Mouse (Mus musculus): ENCODE data around the gene Plekha5. TPM values are rescaled to one million over a fixed set of nuclear protein-coding genes. Genes with fewer than 3 reads are reported as not detected.

The Plekha5 gene
- polyA plus RNA-seq, 1 experiment from 2014 or later = 33.5 TPM

DNA sequence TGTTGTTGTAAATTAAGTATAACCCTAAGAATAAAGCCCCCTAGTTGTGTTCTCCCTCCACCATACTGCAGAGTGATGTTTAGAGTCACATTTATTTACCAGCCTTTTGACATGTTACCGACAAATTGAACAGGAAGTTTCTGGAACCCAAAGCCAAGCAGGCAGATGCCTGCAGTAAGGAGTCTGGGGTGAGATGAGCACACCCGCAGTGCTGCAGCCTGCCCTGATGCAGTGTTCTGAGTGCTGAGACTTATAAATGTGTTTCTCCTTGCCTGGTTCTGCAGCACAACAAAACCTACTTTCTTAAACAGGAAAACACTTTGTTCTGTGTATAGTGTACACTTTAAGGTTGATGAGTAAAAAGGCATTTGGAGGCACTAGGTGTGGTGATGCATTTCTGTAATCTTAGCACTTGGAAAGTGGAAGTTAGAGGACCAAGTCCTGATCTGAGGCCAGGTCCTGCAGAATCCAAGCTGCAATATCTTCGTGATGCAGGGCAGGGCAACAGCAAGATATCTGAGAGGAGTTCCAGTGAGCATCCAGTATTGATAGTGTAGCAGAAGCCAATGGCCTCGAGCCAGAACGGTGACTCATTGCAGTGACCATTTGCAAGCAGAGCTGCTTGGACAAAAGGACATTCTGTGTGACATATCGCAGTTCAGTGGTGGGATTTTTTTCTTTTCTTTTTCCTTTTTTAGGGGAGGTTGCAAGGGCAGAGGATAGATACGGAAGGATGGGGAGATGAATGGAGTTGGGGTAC, 58.0 kb downstream of the Plekha5 start:
- WGBS = 42% methylated on average over 7 of the region's 7 CpGs
- H3K9ac ChIP-seq (replicated peaks; ENCODE audit: low read depth, low read length) = no peak overlapping the region
- no peak overlapping the region for H3K27ac ChIP-seq (ENCODE audit: low read length)
- ATAC-seq = no peak
- no peaks in the 10 kb centered on the region for H3K27me3 ChIP-seq (replicated peaks; ENCODE audit: control insufficient read depth, insufficient read depth, low read length)
- H3K4me2 ChIP-seq (ENCODE audit: low read length) = no peak overlapping the region
- no peak overlapping the region for H3K4me3 ChIP-seq (replicated peaks; ENCODE audit: low read length)
- H3K9me3 ChIP-seq (ENCODE audit: control insufficient read depth, low read length) = no peaks in the 10 kb centered on the region
- peaks cover 39% of the 10 kb centered on the region for H3K4me1 ChIP-seq (replicated peaks; ENCODE audit: control insufficient read depth, insufficient read depth, low read length)
- no peaks in the 10 kb centered on the region for H3K36me3 ChIP-seq (ENCODE audit: control insufficient read depth, insufficient read depth)

- no peak for ATAC-seq
- Histone ChIP-seq H3K27me3 (replicated peaks; ENCODE audit: control insufficient read depth, insufficient read depth, low read length) (no peaks in the 10 kb centered on the region), H3K4me3 (replicated peaks; ENCODE audit: low read length) (no peak overlapping the region), H3K4me1 (replicated peaks; ENCODE audit: control insufficient read depth, insufficient read depth, low read length) (peaks cover 29% of the 10 kb centered on the region), H3K4me2 (ENCODE audit: low read length) (no peak overlapping the region), H3K27ac (ENCODE audit: low read length) (no peak overlapping the region), H3K9ac (replicated peaks; ENCODE audit: low read depth, low read length) (no peak overlapping the region), H3K9me3 (ENCODE audit: control insufficient read depth, low read length) (no peaks in the 10 kb centered on the region), H3K36me3 (ENCODE audit: control insufficient read depth, insufficient read depth) (no peaks in the 10 kb centered on the region)
- WGBS = 63% methylated on average over 9 of the region's 9 CpGs
Measured at GRCm38 (mm10) chr6:140484170-140484569, 60.3 kb downstream of the Plekha5 start.

GRCm38 (mm10) chr6:140485636-140486035, 61.8 kb downstream of the Plekha5 start:
- no peak for ATAC-seq

DNA sequence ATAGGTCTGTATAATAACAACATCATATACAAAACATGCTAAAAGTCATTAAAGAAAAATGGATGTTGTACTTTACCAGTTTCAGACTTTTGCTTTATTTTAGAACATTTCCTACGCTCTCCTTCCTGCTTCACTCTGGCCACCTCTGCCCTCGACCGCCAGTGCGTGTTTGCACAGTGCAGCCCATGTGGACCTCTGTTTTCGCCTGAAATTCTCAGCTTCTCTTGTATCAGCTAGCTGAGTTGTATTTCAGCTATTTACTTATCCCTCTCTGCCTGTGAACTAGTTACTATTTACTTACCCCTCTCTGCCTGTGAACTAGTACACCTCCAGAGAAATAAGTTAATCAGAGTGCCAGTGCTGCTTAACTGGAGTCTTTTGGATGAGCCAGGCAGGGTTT, 62.8 kb downstream of the Plekha5 start:
- WGBS = 96% methylated on average over 5 of the region's 5 CpGs
- Histone ChIP-seq H3K27ac (ENCODE audit: low read length) (no peak overlapping the region), H3K4me1 (replicated peaks; ENCODE audit: control insufficient read depth, insufficient read depth, low read length) (peaks cover 34% of the 10 kb centered on the region), H3K4me2 (ENCODE audit: low read length) (no peak overlapping the region), H3K4me3 (replicated peaks; ENCODE audit: low read length) (no peak overlapping the region), H3K9me3 (ENCODE audit: control insufficient read depth, low read length) (no peaks in the 10 kb centered on the region), H3K36me3 (ENCODE audit: control insufficient read depth, insufficient read depth) (no peaks in the 10 kb centered on the region), H3K27me3 (replicated peaks; ENCODE audit: control insufficient read depth, insufficient read depth, low read length) (no peaks in the 10 kb centered on the region), H3K9ac (replicated peaks; ENCODE audit: low read depth, low read length) (no peak overlapping the region)
- ATAC-seq = no peak

More at GRCm38 (mm10) chr6:140485636-140486035, 61.8 kb downstream of the Plekha5 start:
- no peaks in the 10 kb centered on the region for H3K9me3 ChIP-seq (ENCODE audit: control insufficient read depth, low read length)
- WGBS = 80% methylated on average over 6 of the region's 6 CpGs
- H3K27me3 ChIP-seq (replicated peaks; ENCODE audit: control insufficient read depth, insufficient read depth, low read length) = no peaks in the 10 kb centered on the region
- no peak overlapping the region for H3K4me2 ChIP-seq (ENCODE audit: low read length)
- H3K4me1 ChIP-seq (replicated peaks; ENCODE audit: control insufficient read depth, insufficient read depth, low read length) = peaks cover 27% of the 10 kb centered on the region
- no peak overlapping the region for H3K27ac ChIP-seq (ENCODE audit: low read length)
- H3K36me3 ChIP-seq (ENCODE audit: control insufficient read depth, insufficient read depth) = no peaks in the 10 kb centered on the region
- H3K9ac ChIP-seq (replicated peaks; ENCODE audit: low read depth, low read length) = no peak overlapping the region
- no peak overlapping the region for H3K4me3 ChIP-seq (replicated peaks; ENCODE audit: low read length)

GRCm38 (mm10) chr6:140487489-140487888, 63.6 kb downstream of the Plekha5 start:
- Histone ChIP-seq H3K4me2 (ENCODE audit: low read length) (no peak overlapping the region), H3K9me3 (ENCODE audit: control insufficient read depth, low read length) (no peaks in the 10 kb centered on the region), H3K27ac (ENCODE audit: low read length) (no peak overlapping the region), H3K4me1 (replicated peaks; ENCODE audit: control insufficient read depth, insufficient read depth, low read length) (peaks cover 31% of the 10 kb centered on the region), H3K36me3 (ENCODE audit: control insufficient read depth, insufficient read depth) (no peaks in the 10 kb centered on the region), H3K9ac (replicated peaks; ENCODE audit: low read depth, low read length) (no peak overlapping the region), H3K27me3 (replicated peaks; ENCODE audit: control insufficient read depth, insufficient read depth, low read length) (no peaks in the 10 kb centered on the region), H3K4me3 (replicated peaks; ENCODE audit: low read length) (no peak overlapping the region)
- 55% methylated on average over 6 of the region's 6 CpGs for WGBS
- ATAC-seq = no peak; the same call in 1 of the 2 replicates

GRCm38 (mm10) chr6:140488673-140489072, 64.8 kb downstream of the Plekha5 start:
- Histone ChIP-seq H3K9ac (replicated peaks; ENCODE audit: low read depth, low read length) (no peak overlapping the region), H3K4me2 (ENCODE audit: low read length) (no peak overlapping the region), H3K4me3 (replicated peaks; ENCODE audit: low read length) (no peak overlapping the region), H3K4me1 (replicated peaks; ENCODE audit: control insufficient read depth, insufficient read depth, low read length) (peaks cover 28% of the 10 kb centered on the region), H3K36me3 (ENCODE audit: control insufficient read depth, insufficient read depth) (no peaks in the 10 kb centered on the region), H3K9me3 (ENCODE audit: control insufficient read depth, low read length) (no peaks in the 10 kb centered on the region), H3K27ac (ENCODE audit: low read length) (no peak overlapping the region), H3K27me3 (replicated peaks; ENCODE audit: control insufficient read depth, insufficient read depth, low read length) (no peaks in the 10 kb centered on the region)
- WGBS = 91% methylated on average over 3 of the region's 3 CpGs
- ATAC-seq = no peak

- no peak overlapping the region for H3K4me2 ChIP-seq (ENCODE audit: low read length)
- no peaks in the 10 kb centered on the region for H3K36me3 ChIP-seq (ENCODE audit: control insufficient read depth, insufficient read depth)
- peaks cover 19% of the 10 kb centered on the region for H3K4me1 ChIP-seq (replicated peaks; ENCODE audit: control insufficient read depth, insufficient read depth, low read length)
- no peak overlapping the region for H3K9ac ChIP-seq (replicated peaks; ENCODE audit: low read depth, low read length)
- H3K4me3 ChIP-seq (replicated peaks; ENCODE audit: low read length) = no peak overlapping the region
- no peak overlapping the region for H3K27ac ChIP-seq (ENCODE audit: low read length)
- no peaks in the 10 kb centered on the region for H3K9me3 ChIP-seq (ENCODE audit: control insufficient read depth, low read length)
- no peak for ATAC-seq
- no peaks in the 10 kb centered on the region for H3K27me3 ChIP-seq (replicated peaks; ENCODE audit: control insufficient read depth, insufficient read depth, low read length)
Measured at GRCm38 (mm10) chr6:140489570-140489969, 65.7 kb downstream of the Plekha5 start.

DNA sequence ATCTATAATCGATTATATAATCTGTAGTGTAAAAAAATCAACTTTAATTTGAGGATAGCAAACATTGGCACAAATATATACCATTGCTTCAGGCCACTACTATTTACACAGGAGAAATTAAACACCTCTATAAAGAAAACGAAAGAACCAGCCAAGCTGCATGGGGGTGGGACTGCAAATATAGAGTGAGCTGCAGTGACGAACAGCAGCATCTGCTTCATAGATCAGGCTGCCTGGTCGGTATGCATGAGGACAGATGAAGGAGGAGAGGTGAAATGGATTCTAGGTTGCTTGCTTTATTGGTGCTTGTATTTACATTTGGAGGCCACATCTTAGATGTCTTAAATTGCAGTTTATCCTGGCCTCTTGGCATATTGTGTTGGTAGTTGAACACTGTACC, 66.4 kb downstream of the Plekha5 start:
- Histone ChIP-seq H3K27me3 (replicated peaks; ENCODE audit: control insufficient read depth, insufficient read depth, low read length) (no peaks in the 10 kb centered on the region), H3K4me3 (replicated peaks; ENCODE audit: low read length) (no peak overlapping the region), H3K4me2 (ENCODE audit: low read length) (no peak overlapping the region), H3K9me3 (ENCODE audit: control insufficient read depth, low read length) (no peaks in the 10 kb centered on the region), H3K9ac (replicated peaks; ENCODE audit: low read depth, low read length) (no peak overlapping the region), H3K27ac (ENCODE audit: low read length) (no peak overlapping the region), H3K36me3 (ENCODE audit: control insufficient read depth, insufficient read depth) (no peaks in the 10 kb centered on the region), H3K4me1 (replicated peaks; ENCODE audit: control insufficient read depth, insufficient read depth, low read length) (peaks cover 19% of the 10 kb centered on the region)
- ATAC-seq = no peak
- 81% methylated on average over 4 of the region's 4 CpGs for WGBS

DNA sequence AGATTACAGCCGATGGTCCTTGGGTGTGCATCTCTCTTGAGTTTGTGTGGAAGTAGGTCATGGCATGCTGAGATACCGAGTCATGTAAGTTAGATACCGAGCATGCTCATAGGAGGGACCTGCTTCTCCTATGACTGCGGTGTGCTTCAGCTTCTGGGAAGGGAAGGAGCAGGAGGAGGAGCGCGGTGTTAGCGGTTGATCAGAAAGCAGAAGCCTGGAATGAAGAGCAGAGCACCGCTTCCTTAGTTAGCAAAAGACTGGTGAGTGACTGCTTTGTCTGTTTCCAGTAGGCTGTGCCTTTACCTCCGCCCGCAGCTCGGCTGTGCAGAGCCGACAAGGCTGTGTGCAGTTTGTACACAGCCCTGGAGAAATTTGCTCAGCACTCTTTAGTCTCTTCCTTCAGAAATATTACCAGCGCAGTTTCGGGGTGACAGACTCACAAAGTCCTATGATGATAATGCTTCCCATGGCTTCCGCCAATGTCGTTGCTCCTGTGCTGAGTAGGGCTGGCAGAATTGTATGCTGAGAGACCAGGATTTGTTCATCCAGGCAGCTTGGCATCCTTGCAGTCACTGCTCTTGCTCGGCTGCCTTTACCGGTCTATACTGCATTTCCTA, 67.2 kb downstream of the Plekha5 start:
- Histone ChIP-seq H3K9ac (replicated peaks; ENCODE audit: low read depth, low read length) (no peak overlapping the region), H3K27me3 (replicated peaks; ENCODE audit: control insufficient read depth, insufficient read depth, low read length) (no peaks in the 10 kb centered on the region), H3K36me3 (ENCODE audit: control insufficient read depth, insufficient read depth) (no peaks in the 10 kb centered on the region), H3K9me3 (ENCODE audit: control insufficient read depth, low read length) (no peaks in the 10 kb centered on the region), H3K4me2 (ENCODE audit: low read length) (peak overlapping the region; percentile 19; the same call in 1 of the 2 replicates), H3K4me3 (replicated peaks; ENCODE audit: low read length) (no peak overlapping the region), H3K4me1 (replicated peaks; ENCODE audit: control insufficient read depth, insufficient read depth, low read length) (peaks cover 19% of the 10 kb centered on the region), H3K27ac (ENCODE audit: low read length) (peak overlapping the region; percentile 47; the same call in 1 of the 2 replicates)
- ATAC-seq = peak; percentile 46
- WGBS = 73% methylated on average over 18 of the region's 18 CpGs
